Mouse (Mus musculus): ENCODE data around the gene Hhat. TPM values are rescaled to one million over a fixed set of nuclear protein-coding genes. Genes with fewer than 3 reads are reported as not detected.

Hhat gene
- polyA plus RNA-seq, 1 experiment, result 3.1 TPM

DNA sequence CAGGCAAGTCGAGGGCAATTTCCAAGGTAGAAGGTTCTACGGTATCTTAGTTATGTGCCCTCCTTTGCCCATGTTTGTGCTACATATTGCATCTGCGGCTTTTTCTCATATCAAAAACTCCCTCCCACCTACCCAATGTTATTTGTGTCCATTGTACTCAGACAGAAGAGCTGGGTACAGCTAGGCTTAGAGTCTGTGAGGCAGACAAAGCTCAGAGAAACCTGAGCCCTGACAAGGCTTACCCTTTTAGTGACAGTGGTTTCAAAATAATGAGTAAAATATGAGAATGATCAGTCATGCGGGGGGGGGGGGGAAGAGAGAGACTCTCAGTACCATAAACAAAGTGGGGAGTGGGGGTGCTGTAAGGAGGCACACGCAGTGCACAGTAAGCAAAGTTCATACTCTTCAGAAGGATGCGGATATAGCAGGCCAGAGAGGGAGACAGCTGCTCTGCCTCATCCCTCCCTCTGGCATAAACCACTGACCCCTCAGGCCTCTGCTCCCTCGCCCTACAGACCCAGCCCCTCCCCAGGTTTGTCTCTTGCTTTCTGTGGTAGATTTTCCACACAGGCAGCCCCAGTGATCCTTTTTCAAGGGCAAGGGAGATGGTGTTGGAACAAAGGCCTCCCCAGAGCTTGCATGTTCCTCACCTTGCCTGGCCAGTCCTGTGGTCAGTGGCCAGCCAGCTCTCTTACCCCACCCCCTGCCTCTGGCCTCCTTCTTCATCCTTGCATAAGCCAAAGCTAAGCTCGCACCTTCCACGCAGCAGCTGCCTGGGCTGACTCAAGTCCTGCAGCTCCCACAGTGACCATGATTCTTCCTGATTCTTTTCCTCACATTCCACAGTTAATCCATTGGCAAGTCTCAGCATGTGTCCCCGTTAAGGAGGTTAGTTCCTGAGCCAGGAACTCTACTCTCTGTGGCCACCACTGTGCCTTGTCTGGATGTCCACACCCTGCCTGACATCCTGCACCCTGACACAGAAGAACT, 35.4 kb upstream of the Hhat start:
- no peaks in the 10 kb centered on the region for H3K4me1 ChIP-seq (ENCODE audit: control insufficient read depth, insufficient read depth, low read length)
- H3K9me3 ChIP-seq (replicated peaks; ENCODE audit: control insufficient read depth, insufficient read depth, low read length, poor library complexity, severe bottlenecking), result no peaks in the 10 kb centered on the region
- no peak for TF ChIP-seq EP300 (IDR thresholded peaks at IDR 0.05; ENCODE audit: insufficient read depth, low read depth, low read length)
- TF ChIP-seq POLR2A (IDR thresholded peaks at IDR 0.05; ENCODE audit: insufficient read depth, low read length), result no peak
- no peak for TF ChIP-seq CTCF (IDR thresholded peaks at IDR 0.05; ENCODE audit: low read depth, low read length)
- no peaks in the 10 kb centered on the region for H3K36me3 ChIP-seq (ENCODE audit: control insufficient read depth, insufficient read depth, low read length, poor library complexity, severe bottlenecking)
- no peak overlapping the region for H3K4me3 ChIP-seq (ENCODE audit: low read depth, low read length)
- H3K9ac ChIP-seq (ENCODE audit: low read depth, poor library complexity, severe bottlenecking), result no peak overlapping the region
- H3K27ac ChIP-seq (ENCODE audit: insufficient read depth, low read length), result no peak overlapping the region
- no peaks in the 10 kb centered on the region for H3K27me3 ChIP-seq (ENCODE audit: control insufficient read depth, insufficient read depth, low read length, poor library complexity, severe bottlenecking)

GRCm38 (mm10) chr1:192800338-192800737, 29.3 kb upstream of the Hhat start:
- Histone ChIP-seq H3K9me3 (replicated peaks; ENCODE audit: control insufficient read depth, insufficient read depth, low read length, poor library complexity, severe bottlenecking) (no peaks in the 10 kb centered on the region), H3K9ac (ENCODE audit: low read depth, poor library complexity, severe bottlenecking) (no peak overlapping the region), H3K27me3 (ENCODE audit: control insufficient read depth, insufficient read depth, low read length, poor library complexity, severe bottlenecking) (no peaks in the 10 kb centered on the region), H3K4me1 (ENCODE audit: control insufficient read depth, insufficient read depth, low read length) (no peaks in the 10 kb centered on the region), H3K27ac (ENCODE audit: insufficient read depth, low read length) (no peak overlapping the region), H3K36me3 (ENCODE audit: control insufficient read depth, insufficient read depth, low read length, poor library complexity, severe bottlenecking) (no peaks in the 10 kb centered on the region), H3K4me3 (ENCODE audit: low read depth, low read length) (no peak overlapping the region)
- TF ChIP-seq POLR2A (IDR thresholded peaks at IDR 0.05; ENCODE audit: insufficient read depth, low read length) (no peak), CTCF (IDR thresholded peaks at IDR 0.05; ENCODE audit: low read depth, low read length) (no peak), EP300 (IDR thresholded peaks at IDR 0.05; ENCODE audit: insufficient read depth, low read depth, low read length) (no peak)

GRCm38 (mm10) chr1:192799165-192799991, 28.4 kb upstream of the Hhat start:
- Histone ChIP-seq H3K4me3 (ENCODE audit: low read depth, low read length) (no peak overlapping the region), H3K36me3 (ENCODE audit: control insufficient read depth, insufficient read depth, low read length, poor library complexity, severe bottlenecking) (no peaks in the 10 kb centered on the region), H3K27me3 (ENCODE audit: control insufficient read depth, insufficient read depth, low read length, poor library complexity, severe bottlenecking) (no peaks in the 10 kb centered on the region), H3K9me3 (replicated peaks; ENCODE audit: control insufficient read depth, insufficient read depth, low read length, poor library complexity, severe bottlenecking) (no peaks in the 10 kb centered on the region), H3K4me1 (ENCODE audit: control insufficient read depth, insufficient read depth, low read length) (no peaks in the 10 kb centered on the region), H3K27ac (ENCODE audit: insufficient read depth, low read length) (no peak overlapping the region), H3K9ac (ENCODE audit: low read depth, poor library complexity, severe bottlenecking) (no peak overlapping the region)
- no peak for TF ChIP-seq CTCF (IDR thresholded peaks at IDR 0.05; ENCODE audit: low read depth, low read length)
- TF ChIP-seq POLR2A (IDR thresholded peaks at IDR 0.05; ENCODE audit: insufficient read depth, low read length), result no peak
- TF ChIP-seq EP300 (IDR thresholded peaks at IDR 0.05; ENCODE audit: insufficient read depth, low read depth, low read length), result no peak

GRCm38 (mm10) chr1:192798212-192799164, 27.5 kb upstream of the Hhat start:
- no peaks in the 10 kb centered on the region for H3K9me3 ChIP-seq (replicated peaks; ENCODE audit: control insufficient read depth, insufficient read depth, low read length, poor library complexity, severe bottlenecking)
- no peak overlapping the region for H3K27ac ChIP-seq (ENCODE audit: insufficient read depth, low read length)
- no peaks in the 10 kb centered on the region for H3K4me1 ChIP-seq (ENCODE audit: control insufficient read depth, insufficient read depth, low read length)
- H3K9ac ChIP-seq (ENCODE audit: low read depth, poor library complexity, severe bottlenecking), result no peak overlapping the region
- H3K36me3 ChIP-seq (ENCODE audit: control insufficient read depth, insufficient read depth, low read length, poor library complexity, severe bottlenecking), result no peaks in the 10 kb centered on the region
- H3K4me3 ChIP-seq (ENCODE audit: low read depth, low read length), result no peak overlapping the region
- TF ChIP-seq CTCF (IDR thresholded peaks at IDR 0.05; ENCODE audit: low read depth, low read length) (no peak), POLR2A (IDR thresholded peaks at IDR 0.05; ENCODE audit: insufficient read depth, low read length) (no peak), EP300 (IDR thresholded peaks at IDR 0.05; ENCODE audit: insufficient read depth, low read depth, low read length) (no peak)
- no peaks in the 10 kb centered on the region for H3K27me3 ChIP-seq (ENCODE audit: control insufficient read depth, insufficient read depth, low read length, poor library complexity, severe bottlenecking)

DNA sequence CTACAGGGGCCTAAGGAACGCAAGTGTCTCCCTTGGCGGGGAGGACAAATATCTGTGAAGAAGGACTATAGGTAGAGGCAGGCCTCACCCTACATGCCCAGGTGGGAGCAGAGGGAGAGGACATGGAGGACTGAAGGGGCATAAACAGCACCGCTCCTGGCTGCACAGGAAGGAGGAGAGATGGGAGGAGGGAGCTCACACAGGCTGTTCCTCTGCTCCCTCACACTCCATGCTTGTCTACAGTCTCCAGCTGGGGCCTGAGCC, 25.9 kb upstream of the Hhat start:
- H3K36me3 ChIP-seq (ENCODE audit: control insufficient read depth, insufficient read depth, low read length, poor library complexity, severe bottlenecking), result no peaks in the 10 kb centered on the region
- H3K9ac ChIP-seq (ENCODE audit: low read depth, poor library complexity, severe bottlenecking), result no peak overlapping the region
- TF ChIP-seq EP300 (IDR thresholded peaks at IDR 0.05; ENCODE audit: insufficient read depth, low read depth, low read length), result no peak
- TF ChIP-seq CTCF (IDR thresholded peaks at IDR 0.05; ENCODE audit: low read depth, low read length), result no peak
- H3K27me3 ChIP-seq (ENCODE audit: control insufficient read depth, insufficient read depth, low read length, poor library complexity, severe bottlenecking), result no peaks in the 10 kb centered on the region
- no peaks in the 10 kb centered on the region for H3K4me1 ChIP-seq (ENCODE audit: control insufficient read depth, insufficient read depth, low read length)
- no peak overlapping the region for H3K27ac ChIP-seq (ENCODE audit: insufficient read depth, low read length)
- no peak overlapping the region for H3K4me3 ChIP-seq (ENCODE audit: low read depth, low read length)
- no peaks in the 10 kb centered on the region for H3K9me3 ChIP-seq (replicated peaks; ENCODE audit: control insufficient read depth, insufficient read depth, low read length, poor library complexity, severe bottlenecking)

Measured in ES-Bruce4 (cell line).